Mouse (Mus musculus): Measurements from ENCODE around the gene Acot3.
"Not testable (repeated sequence)": the region's sequence is repeated elsewhere in the genome, so short reads cannot be mapped to it uniquely, and the experiment has no call there.

DNA sequence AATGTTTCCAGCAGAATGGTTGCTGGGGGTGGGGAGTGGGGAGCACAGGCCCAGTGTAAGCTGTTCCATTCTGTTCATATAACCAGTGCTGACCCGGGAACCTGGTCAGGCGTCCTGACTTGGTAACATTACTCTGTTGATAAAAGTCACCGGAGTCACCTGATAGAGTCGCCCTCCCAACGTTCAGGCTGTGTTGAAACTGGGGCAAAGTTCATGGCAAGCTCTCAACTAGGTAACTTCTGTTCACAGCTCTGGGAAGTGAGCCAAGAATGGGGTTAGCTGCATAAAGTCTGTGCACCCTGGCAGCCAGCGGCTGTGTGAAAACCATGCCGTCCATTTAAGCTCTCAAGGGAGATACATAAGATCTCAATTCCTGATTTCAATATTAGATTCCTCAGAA, 31.4 kb upstream of the Acot3 start:
- TF ChIP-seq CTCF (IDR thresholded peaks at IDR 0.05; ENCODE audit: low read depth), result not testable (repeated sequence)
- 0 out of 2 replicates have a peak, but pooled peaks have one; percentile 12 for TF ChIP-seq EP300 (IDR thresholded peaks at IDR 0.05; ENCODE audit: low read depth)
